Mouse (Mus musculus) forebrain, embryonic 16.5 days (tissue): ENCODE data around the gene Cdk8. TPM values are rescaled to one million over a fixed set of nuclear protein-coding genes. Genes with fewer than 3 reads are reported as not detected.

Source experiments
- ATAC-seq: fragments of 200-750 bp; cut with Nextera tagmentation; 2 replicates; pipeline ENCODE4 v1.8.0; 2017; ENCODE audit warnings: mild to moderate bottlenecking, moderate library complexity
- H3K27ac ChIP-seq: fragments of 300-500 bp; sonication (generic); 2 replicates; pipeline ENCODE4 v1.5.1; 2014; ENCODE audit warnings: low read length, control low read depth
- H3K27me3 ChIP-seq: fragments of 300-500 bp; sonication (generic); replicated peaks from 2 replicates; pipeline ENCODE4 v1.6.1; 2014; ENCODE audit warnings: low read length; ENCODE audit not compliant: control insufficient read depth, insufficient read depth
- H3K36me3 ChIP-seq: fragments of 300-500 bp; sonication (generic); 2 replicates; pipeline ENCODE4 v1.6.1; 2014; ENCODE audit not compliant: control insufficient read depth, insufficient read depth
- H3K4me1 ChIP-seq: fragments of 300-500 bp; sonication (generic); replicated peaks from 2 replicates; pipeline ENCODE4 v1.6.1; 2014; ENCODE audit warnings: low read length; ENCODE audit not compliant: control insufficient read depth, insufficient read depth
- H3K4me2 ChIP-seq: fragments of 300-500 bp; sonication (generic); 2 replicates; pipeline ENCODE4 v1.6.1; 2014; ENCODE audit warnings: mild to moderate bottlenecking, low read length, control low read depth
- H3K4me3 ChIP-seq: fragments of 300-500 bp; sonication (generic); replicated peaks from 2 replicates; pipeline ENCODE4 v1.5.1; 2014; ENCODE audit warnings: mild to moderate bottlenecking, low read length, control low read depth
- H3K9ac ChIP-seq: fragments of 300-500 bp; sonication (generic); replicated peaks from 2 replicates; pipeline ENCODE4 v1.6.1; 2014; ENCODE audit warnings: low read depth, low read length, control low read depth
- H3K9me3 ChIP-seq: fragments of 300-500 bp; sonication (generic); 2 replicates; pipeline ENCODE4 v1.6.1; 2016; ENCODE audit warnings: low read length; ENCODE audit not compliant: control insufficient read depth
- WGBS: fragments of 180-500 bp; shearing (Covaris S2); extraction: QIAGEN DNeasy Blood & Tissue Kit; methylation state at CpG from one replicate; pipeline ENCODE4 v1.1.7; 2014; 5-methylcytosine and 5-hydroxymethylcytosine counted together
- polyA plus RNA-seq: library from polyadenylated mRNA; unstranded; fragments of >200 nt; fragmentation: Nextera tagmentation; extraction: Ambion mirVana; gene quantifications from 2 replicates; pipeline ENCODE4 v1.2.1, GENCODE M21; 2015

The Cdk8 gene
- polyA plus RNA-seq, 1 experiment from 2014 or later: 18.0 TPM

DNA sequence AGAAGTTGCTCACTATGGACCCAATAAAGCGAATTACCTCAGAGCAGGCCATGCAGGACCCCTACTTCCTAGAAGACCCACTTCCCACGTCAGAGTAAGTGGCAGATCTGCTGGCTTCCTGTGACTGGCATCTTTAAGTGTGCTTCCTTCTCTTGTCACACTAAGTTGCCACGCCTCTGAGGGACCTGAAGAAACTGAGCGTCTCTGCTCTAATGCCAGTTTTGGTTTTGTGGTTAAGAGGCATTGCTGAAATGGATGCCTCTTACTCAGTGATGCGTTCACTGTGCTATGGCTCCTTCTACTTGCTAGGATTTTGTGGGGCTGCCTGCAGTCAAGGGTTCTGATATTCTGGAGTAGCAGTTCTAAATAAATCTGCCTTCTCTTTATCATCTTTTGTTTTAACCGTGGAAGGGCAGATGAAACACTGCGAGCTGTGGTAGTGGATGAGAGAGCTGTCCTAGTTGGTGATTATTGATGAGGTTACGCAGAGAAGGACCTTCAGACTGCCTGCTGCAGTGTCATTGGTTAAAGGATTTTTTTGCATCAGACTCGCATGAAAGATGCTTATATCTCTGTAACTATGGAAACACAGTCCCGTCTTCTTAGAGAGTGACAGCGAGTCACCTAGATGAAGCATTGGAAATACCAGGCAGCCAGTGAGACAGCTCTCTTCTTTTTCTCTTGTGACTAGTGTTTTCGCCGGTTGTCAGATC, 67.9 kb downstream of the Cdk8 start:
- WGBS: 84% methylated on average over 13 of the region's 13 CpGs

DNA sequence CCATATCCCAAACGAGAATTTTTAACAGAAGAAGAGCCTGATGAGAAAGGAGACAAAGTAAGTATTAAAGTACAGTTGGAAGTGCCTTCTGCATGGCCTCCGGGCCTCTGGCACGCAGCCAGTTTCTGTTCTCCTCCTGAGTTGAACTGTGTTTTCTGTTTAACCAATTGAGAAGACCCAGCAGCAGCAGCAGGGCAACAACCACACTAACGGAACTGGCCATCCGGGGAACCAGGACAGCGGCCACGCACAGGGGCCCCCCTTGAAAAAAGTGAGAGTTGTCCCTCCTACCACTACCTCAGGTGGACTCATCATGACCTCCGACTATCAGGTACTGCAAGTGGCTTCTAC, 68.5 kb downstream of the Cdk8 start:
- H3K4me1 ChIP-seq: no peaks in the 10 kb centered on the region
- H3K9me3 ChIP-seq: no peaks in the 10 kb centered on the region
- H3K27me3 ChIP-seq: no peaks in the 10 kb centered on the region
- peaks cover 15% of the 10 kb centered on the region for H3K36me3 ChIP-seq
- H3K4me3 ChIP-seq: no peak overlapping the region
- no peak overlapping the region for H3K27ac ChIP-seq
- no peak overlapping the region for H3K9ac ChIP-seq
- no peak for ATAC-seq
- WGBS: 76% methylated on average over 8 of the region's 8 CpGs
- no peak overlapping the region for H3K4me2 ChIP-seq

More for the DNA sequence above, 67.9 kb downstream of the Cdk8 start:
- Histone ChIP-seq H3K27me3 (no peaks in the 10 kb centered on the region), H3K9me3 (no peaks in the 10 kb centered on the region), H3K36me3 (peaks cover 15% of the 10 kb centered on the region), H3K4me3 (no peak overlapping the region), H3K4me1 (no peaks in the 10 kb centered on the region), H3K27ac (no peak overlapping the region; the same call in 1 of the 2 replicates), H3K9ac (no peak overlapping the region), H3K4me2 (no peak overlapping the region)
- peak; percentile 16; the same call in 1 of the 2 replicates for ATAC-seq

DNA sequence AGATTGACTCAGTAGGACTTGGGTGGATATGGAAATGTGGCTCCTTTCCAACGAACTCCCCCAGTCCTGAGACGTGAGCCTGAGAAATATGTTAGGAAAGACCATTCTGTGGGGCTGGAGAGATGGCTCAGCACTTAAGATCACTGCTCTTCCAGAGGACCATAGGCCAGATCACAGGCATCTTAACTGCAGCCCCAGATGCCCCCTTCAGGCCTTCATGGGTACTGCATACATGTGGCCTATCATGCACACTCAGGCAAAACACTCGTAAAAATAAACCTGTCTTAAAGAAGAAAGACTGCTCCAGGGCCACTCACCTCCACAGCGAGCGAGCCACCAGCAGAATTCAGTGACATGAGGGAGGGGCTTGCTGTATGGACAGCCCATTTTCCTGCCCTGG, 72.4 kb downstream of the Cdk8 start:
- no peak overlapping the region for H3K27ac ChIP-seq
- H3K9me3 ChIP-seq: no peaks in the 10 kb centered on the region
- ATAC-seq: peak; percentile 29; the same call in 1 of the 2 replicates
- no peak overlapping the region for H3K4me3 ChIP-seq
- no peaks in the 10 kb centered on the region for H3K27me3 ChIP-seq
- 80% methylated on average over 5 of the region's 5 CpGs for WGBS
- peaks cover 5% of the 10 kb centered on the region for H3K36me3 ChIP-seq
- no peaks in the 10 kb centered on the region for H3K4me1 ChIP-seq
- no peak overlapping the region for H3K9ac ChIP-seq
- no peak overlapping the region for H3K4me2 ChIP-seq

DNA sequence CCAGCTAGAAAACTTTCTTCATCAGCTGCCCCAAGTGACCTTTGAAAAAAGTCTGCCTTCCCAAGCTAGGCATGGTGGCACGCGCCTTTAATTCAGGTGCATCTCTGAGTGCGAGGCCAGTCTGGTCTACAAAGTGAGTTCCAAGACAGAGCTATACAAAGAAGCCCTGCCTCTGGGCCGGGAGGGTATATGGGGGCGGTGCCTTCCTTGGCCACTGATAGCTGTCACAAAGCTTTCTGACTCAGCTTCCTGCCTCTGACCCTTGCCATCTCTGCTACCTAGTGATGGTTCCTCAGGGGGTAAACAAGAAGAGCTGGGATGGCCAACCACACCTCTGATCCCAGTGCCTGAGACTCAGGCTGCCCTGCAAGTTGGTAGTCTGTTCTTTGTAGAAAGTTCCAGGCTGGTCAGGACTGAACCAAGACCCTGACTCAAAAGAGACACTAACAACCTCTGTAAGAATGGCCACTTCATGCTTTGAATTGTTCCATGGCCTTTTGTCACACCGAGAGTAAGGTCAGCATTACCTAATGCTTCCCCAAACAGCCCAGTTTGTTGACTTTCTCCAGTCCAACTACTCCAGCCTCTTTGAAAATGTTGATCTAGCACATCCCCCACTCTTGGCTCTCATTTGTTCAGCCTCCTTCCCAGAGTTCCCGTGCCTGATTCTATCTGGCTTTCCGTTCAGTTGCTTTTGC, 76.2 kb downstream of the Cdk8 start:
- ATAC-seq: no peak
- Histone ChIP-seq H3K27me3 (no peaks in the 10 kb centered on the region), H3K27ac (no peak overlapping the region), H3K9me3 (no peaks in the 10 kb centered on the region), H3K4me1 (no peaks in the 10 kb centered on the region), H3K9ac (no peak overlapping the region), H3K4me3 (no peak overlapping the region), H3K36me3 (no peaks in the 10 kb centered on the region), H3K4me2 (no peak overlapping the region)
- 91% methylated on average over 8 of the region's 8 CpGs for WGBS

DNA sequence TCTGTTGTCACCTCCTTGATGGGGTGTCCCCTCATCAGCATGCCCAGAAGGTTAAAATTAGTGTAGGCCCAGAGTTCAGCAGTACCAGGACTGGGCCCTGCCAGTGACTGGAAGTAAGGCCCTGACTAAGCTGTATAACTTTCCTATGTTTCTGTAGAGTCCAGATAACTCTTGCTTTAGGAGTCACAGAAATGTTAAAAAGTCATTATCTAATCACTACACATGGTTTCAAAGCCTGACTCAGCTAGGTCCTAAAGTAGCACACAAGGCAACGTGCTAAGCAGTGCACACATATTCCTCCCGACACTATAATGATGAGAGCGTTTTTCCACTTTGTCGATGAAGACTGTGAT, 76.7 kb downstream of the Cdk8 start:
- 95% methylated on average over 4 of the region's 4 CpGs for WGBS
- no peaks in the 10 kb centered on the region for H3K4me1 ChIP-seq
- no peaks in the 10 kb centered on the region for H3K36me3 ChIP-seq
- no peaks in the 10 kb centered on the region for H3K27me3 ChIP-seq
- ATAC-seq: no peak
- H3K4me2 ChIP-seq: no peak overlapping the region
- no peaks in the 10 kb centered on the region for H3K9me3 ChIP-seq
- H3K4me3 ChIP-seq: no peak overlapping the region
- no peak overlapping the region for H3K27ac ChIP-seq
- no peak overlapping the region for H3K9ac ChIP-seq

DNA sequence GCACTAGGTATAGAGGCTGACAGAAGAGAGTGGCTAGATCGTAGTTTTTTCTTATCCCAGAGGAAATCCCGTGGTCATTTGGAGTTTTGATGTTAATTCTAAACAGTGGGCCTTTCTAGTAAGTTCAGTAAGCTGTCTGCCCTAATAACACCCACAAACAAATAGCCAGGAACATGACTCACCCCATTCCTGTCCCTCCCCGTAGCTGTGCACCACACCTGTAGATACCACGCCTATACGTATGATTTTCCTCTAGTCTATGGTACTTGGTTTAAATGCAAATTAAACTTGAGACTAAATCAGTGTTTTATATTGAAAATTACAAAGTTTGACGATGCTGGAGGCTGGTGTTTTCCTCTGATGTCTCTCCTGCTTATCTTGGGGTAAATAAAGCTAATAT, 83.5 kb downstream of the Cdk8 start:
- Histone ChIP-seq H3K27ac (no peak overlapping the region), H3K4me3 (no peak overlapping the region), H3K9ac (no peak overlapping the region), H3K9me3 (no peaks in the 10 kb centered on the region), H3K27me3 (no peaks in the 10 kb centered on the region), H3K4me1 (0 out of 2 replicates have a peak, but pooled peaks cover 3% of the 10 kb centered on the region), H3K36me3 (no peaks in the 10 kb centered on the region), H3K4me2 (no peak overlapping the region)
- ATAC-seq: no peak
- WGBS: 85% methylated on average over 6 of the region's 6 CpGs

DNA sequence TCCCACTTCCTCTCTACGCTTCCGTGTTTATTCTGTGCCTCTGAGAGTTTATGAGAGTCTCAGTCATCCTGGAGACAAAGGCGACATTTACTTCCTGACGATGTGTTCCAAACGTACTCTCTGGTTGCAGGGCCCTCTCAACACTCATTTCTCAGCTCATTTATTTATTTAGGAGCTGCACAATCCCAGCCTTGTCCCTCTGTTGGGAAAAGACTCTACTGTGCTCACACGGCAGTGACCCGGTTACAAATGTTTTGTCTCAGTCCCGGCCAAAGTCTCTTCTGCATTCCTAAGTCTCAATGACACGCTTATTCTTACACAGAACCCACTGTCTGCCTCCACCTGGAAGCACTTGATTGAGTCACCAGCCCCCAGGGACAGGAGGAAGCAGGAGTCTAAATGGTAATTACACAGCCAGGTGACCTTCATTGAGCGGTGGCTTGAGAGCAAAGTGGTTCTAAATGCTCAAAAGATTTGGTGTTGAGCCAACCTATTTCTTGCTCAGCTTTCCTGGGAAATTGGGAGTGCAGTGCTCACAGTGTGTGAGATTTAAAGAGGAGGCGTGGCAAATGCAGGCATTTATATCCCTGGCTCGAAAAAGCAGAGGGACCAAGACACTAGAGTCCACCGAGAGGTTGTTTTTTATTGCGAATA, 84.4 kb downstream of the Cdk8 start:
- Histone ChIP-seq H3K9ac (no peak overlapping the region), H3K9me3 (no peaks in the 10 kb centered on the region), H3K36me3 (no peaks in the 10 kb centered on the region), H3K4me1 (0 out of 2 replicates have a peak, but pooled peaks cover 3% of the 10 kb centered on the region), H3K27ac (no peak overlapping the region), H3K27me3 (no peaks in the 10 kb centered on the region), H3K4me2 (no peak overlapping the region), H3K4me3 (no peak overlapping the region)
- ATAC-seq: peak; percentile 45; the same call in 1 of the 2 replicates
- WGBS: 51% methylated on average over 14 of the region's 14 CpGs

DNA sequence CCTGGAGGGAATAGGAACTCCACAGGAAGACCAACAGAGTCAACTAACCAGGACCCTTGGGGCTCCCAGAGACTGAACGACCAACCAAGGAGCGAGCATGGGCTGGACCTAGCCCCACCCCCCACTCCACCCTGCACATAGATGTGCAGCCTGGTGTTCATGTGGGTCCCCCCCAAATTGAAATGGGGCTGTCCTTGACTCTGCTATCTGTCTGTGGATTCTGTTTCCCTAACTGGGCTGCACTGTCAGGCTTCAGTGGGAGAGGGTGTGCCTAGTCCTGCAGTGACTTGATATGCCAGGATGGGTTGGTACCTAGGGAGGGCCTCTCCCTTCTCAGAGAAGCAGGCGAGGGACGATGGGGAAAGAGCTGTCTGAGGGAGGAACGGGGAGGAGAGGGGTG, 85.3 kb downstream of the Cdk8 start:
- no peaks in the 10 kb centered on the region for H3K36me3 ChIP-seq
- 0 out of 2 replicates have a peak, but pooled peaks cover 3% of the 10 kb centered on the region for H3K4me1 ChIP-seq
- no peaks in the 10 kb centered on the region for H3K27me3 ChIP-seq
- WGBS: 90% methylated on average over 5 of the region's 5 CpGs
- H3K4me2 ChIP-seq: no peak overlapping the region
- H3K9me3 ChIP-seq: no peaks in the 10 kb centered on the region
- no peak for ATAC-seq
- no peak overlapping the region for H3K9ac ChIP-seq
- H3K4me3 ChIP-seq: no peak overlapping the region
- H3K27ac ChIP-seq: no peak overlapping the region

DNA sequence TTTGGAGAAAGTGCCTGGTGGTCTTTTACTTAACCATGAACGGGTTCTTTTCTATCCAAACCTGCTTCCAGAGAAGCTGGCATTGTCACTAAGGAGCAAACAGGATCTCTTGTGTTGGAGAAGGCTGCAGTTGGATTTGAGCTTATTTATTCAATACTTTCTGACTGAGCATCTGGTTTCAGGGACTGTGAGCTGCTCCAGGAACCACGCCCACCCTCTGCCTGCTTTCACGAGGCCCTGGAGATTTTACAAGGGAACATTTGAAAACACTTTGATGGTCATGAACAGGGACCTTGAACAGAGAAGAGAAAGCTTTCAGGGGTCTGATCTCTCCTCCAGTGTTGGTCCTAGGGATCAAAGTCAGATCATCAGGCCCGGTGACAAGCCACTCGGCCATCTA, 87.0 kb downstream of the Cdk8 start:
- no peak for ATAC-seq
- Histone ChIP-seq H3K36me3 (no peaks in the 10 kb centered on the region), H3K4me2 (no peak overlapping the region), H3K9ac (no peak overlapping the region), H3K27me3 (no peaks in the 10 kb centered on the region), H3K4me1 (0 out of 2 replicates have a peak, but pooled peaks cover 3% of the 10 kb centered on the region), H3K27ac (no peak overlapping the region), H3K4me3 (no peak overlapping the region), H3K9me3 (no peaks in the 10 kb centered on the region)
- 71% methylated on average over 5 of the region's 5 CpGs for WGBS
